Mouse (Mus musculus) brain, adult 2 months (tissue): Measurements from ENCODE around the gene Iqsec1.

Experiments used
- DNase-seq: peaks from one replicate; pipeline ENCODE4 v3.0.0; 2011; ENCODE audit warnings: low read depth, low spot score

Iqsec1 gene

DNA sequence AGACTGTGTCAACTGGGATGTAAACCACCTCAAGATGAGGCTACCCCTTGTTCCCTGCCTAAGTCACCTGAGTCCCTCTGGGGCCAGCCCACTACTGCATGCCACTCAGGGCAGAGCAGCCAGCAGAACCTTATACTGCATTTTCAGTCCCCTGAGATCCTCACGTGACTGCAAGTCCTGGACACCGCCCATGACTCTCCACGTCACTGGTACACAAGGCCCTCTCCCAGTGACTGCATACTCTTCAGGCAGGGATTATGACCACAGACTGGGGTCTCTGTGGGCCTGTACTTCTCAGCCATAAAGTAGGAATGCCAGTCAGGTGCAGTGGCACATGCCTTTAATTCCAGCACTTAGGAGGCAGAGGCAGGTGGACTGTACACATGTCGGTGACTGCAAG is 281.3 kb downstream of the Iqsec1 start:
- DNase-seq = no peak

DNA sequence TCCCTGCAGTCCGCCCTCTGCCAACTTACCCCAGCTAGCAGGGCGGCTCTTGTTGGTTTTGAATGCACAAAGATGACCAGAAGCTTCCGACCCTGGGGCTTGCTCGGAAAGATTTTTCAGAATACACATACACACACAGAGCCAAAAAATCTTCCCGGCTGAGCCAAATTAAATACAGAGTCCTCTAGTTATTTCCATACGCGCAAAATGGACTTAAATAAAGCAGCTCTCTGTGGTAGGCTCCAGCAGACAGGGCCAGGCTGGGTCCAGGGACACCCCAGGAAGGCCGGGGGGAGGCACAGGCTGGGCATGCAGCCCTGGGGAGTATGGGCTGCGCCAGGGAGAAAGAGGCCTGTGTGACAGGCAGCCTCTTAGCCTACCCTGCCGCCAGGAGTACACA is 282.0 kb downstream of the Iqsec1 start:
- peak; percentile 69 for DNase-seq

DNA sequence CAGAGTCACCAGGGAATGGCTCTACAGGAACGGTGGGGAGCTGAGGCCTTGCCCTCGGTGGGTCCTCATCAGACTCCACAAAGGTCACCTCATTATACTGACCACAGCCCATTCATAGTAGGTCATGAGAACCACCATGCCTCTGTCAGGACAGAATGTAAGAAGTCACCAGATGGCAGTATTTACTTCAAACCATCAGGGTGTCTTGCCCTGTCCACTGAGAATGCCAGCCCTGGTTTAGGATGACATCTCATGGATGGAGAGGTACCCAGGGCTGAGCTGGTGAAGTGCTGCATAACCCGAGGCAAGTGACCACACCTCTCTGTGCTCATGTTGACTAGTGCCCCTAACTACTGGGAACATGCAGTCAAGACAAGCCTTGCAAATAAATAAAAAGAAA is 282.7 kb downstream of the Iqsec1 start:
- peak; percentile 75 for DNase-seq

DNA sequence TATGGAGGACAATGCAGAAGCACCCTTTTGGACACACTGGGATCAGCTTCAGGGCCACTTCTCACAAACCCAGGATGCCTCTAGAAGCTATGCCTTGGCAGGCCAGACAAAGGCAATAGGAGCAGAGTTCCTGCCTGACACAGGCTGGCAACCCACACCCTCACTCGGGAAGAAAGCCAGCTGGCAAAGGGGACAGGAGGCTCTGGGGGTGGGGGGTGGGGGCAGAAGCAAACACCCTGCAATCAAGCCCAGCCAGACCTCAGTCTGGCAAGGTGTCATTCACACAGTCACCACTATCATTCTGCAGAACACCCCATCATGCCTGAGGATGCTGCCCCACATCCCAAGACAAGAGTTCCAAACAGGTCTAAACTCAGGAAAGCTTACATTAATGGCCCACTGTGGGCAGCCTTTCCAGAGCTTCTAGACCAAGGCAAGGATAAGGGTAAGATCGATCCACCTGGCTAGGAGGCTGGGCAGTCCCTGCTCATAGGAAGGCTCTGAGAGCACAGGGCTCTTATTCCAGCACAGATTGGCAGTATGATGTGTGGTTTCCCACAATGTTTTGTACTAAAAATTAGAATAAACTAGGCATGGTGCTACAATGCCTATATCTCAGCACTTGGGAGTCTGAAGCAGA is 283.7 kb downstream of the Iqsec1 start:
- DNase-seq = peak; percentile 92

DNA sequence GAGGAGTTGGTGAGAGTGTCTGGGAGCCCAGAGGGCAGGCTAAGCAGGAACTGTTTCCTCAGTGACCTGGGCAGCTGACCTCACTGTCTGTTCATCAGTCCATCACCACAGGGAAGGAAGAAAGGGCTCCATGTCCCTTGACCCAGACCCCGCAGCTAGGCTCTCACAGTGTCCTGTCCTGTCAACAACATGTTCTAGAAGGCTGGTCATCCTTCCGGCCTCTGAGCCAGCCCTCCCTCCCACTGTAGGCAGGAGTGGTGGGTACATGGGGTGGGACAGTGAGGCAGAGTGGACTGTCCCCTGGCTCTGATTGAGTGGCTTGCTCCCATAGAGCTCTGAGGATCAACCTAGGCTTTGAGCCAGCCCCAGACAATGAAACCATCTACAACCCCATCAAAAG is 284.7 kb downstream of the Iqsec1 start:
- DNase-seq = peak; percentile 85

DNA sequence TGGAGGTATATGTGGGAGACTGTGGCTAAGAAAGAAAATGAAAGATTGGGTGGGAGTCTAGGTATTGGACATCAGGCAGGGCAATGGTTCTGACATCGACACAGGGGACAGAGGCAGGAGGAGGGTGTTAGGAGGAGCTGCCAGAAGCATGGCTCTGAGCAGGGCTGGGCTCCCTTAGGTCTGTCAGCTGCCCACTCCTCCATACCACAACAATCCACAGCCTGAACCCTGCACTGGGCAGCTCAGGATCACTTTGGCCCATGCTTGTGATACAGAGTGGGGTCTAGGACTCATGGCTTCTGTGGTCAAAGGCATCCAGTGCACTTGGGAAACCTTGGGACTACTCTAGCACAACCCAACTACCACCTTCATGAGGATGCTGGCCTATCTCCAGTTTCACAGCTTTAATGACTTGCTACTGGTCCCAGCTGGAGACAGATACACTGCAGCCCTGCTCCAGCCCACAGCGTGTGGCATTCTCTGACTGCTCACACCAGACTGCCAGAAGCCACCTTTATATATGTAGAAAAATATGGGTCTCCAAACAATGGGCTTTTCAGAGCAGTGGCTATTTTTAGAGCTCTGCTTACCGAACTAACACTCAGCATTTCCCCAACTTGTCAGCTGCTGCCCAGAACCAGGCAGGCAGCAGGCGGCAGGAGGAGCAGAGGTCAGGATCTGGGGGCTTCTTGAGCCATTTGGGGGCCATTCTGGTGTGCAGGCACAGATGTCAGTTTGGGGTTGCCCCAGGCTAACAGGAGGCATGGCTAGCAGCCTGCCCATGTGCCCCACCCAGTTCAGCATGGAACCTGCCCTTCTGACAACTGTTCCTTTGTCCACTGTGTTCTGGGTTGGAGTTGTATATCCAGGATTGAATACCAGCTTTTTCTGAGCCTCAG is 285.4 kb downstream of the Iqsec1 start:
- DNase-seq = peak; percentile 76

DNA sequence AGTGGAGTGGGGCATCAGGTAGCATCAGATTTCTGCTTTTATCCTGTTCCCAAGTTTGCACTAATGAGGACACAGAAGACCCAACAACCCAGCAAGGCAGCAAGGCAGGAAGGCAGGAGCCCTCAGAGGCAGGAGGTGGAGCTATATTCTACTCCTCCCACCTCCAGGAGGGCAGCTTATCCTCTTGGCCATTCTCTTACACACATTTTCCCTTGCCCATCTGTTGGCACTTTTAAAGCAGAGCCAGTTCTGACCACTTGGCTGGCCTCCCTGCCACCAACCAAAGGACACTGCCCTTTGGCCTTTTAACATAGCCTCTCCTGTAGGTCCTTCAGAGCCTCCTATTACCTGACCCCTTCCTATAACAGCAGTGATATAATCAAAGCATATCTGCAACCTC is 286.3 kb downstream of the Iqsec1 start:
- DNase-seq = peak; percentile 76

DNA sequence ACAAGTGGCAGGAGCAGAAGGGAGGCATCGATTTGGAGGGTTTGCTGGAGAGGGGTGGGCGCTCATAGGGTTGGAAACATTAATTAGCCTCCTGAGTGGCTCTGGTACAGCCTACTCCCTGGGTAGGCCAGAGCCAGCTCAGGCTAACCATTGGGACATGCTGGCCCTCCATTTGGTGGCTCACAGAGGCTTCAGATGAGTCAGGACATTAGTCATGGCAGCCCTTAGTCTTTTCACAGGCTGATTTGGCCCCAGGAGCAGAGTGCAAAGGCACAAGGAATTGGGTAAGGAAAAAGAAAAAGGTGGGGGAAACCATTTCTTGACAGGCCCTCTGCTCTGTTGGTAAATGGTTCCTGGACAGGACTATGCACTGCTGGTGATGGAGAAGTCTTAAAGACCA is 287.1 kb downstream of the Iqsec1 start:
- DNase-seq = peak; percentile 38

DNA sequence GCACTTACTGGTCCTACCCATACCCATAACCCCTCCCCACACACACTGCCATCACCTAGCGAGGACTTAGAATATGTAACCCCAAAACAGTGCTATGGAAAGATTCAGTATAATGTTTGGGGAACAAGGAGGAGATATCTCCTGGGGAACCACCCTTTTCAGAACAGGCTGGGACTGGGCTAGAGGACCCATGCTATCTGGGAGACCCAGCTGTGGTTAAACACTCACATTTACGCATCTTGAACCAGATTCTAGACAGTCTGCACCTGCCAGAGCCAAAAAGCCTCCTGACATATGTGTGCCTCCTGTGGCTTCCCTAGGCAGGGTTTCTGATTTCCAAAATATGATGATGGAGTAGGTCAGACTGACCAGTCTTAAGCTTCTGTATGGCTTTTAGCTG is 287.7 kb downstream of the Iqsec1 start:
- no peak for DNase-seq

DNA sequence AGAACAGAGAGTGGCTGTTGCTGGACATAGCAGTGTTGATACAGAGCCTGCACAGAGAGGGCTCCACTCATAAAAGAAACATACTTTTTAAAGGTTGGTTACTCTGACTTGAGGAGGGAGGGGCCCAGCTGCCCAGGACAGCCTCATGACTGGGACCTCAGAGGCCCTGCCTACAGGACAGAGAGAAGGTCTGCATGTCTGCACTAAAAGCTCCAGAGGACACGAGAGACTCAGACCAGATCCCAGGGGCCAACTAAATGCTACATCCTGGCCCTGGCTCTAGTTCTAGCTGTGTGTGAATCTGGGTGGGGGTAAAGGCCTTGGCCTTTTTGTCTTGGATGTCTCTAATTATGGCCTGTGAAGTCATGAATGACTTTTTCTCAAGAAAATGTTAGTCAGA is 288.4 kb downstream of the Iqsec1 start:
- peak; percentile 37 for DNase-seq

DNA sequence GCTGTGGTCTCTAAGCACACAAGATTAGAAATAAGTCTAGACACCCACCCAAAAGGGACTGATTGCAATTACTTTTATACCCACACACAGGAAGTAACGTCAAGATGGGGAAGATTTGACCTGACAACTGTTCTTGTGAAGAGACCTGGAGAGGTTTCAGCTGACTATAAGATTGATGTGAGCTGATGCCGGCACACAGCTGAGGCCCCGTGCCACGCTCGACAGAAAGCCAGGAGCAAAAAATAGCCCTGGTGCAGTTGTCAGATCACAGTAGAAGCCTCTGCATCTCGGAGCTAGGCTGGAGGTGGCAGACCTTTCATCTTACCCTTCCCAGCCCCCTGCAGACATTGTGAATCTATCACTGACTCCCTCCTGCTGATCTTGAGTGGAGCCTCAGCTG is 289.6 kb downstream of the Iqsec1 start:
- DNase-seq = peak; percentile 56

DNA sequence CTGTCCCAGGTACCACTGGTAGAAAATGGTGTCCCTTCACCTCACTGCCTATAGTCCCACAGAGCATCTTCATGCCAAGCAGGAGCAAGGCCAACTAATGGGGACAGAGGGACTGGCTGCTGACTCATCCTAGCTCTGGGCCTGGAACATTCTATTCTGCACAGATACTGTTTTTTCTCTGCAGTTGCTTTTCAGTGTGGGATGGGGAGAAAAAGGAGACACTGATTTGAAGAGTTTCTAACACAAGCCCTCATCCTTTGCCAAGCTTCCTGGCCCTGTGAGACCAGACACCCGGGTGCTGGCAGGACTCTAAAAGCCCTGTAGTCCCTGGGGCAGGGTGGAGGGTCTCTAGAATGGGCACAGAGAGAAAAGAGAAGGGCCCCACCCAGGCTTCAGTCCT is 292.7 kb downstream of the Iqsec1 start:
- peak; percentile 89 for DNase-seq

DNA sequence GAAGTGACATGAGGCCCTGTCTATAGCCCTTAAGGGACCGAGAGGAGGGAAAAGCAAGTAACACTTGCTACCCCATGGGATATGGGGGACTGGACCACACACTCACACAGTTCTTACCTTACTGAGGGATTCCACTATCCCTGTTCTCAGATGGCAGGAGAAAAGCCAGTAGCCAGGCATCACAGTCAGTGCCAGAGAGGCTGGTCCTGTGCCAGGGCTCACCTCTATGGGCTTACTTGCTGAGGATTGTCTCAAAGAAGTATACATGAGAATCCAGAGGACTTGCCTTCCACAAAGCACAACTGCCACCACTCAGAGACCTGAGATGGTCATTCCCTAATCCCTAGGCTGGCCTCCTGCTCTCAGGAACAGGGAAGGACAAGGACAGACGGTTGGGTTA is 296.1 kb downstream of the Iqsec1 start:
- peak; percentile 58 for DNase-seq

DNA sequence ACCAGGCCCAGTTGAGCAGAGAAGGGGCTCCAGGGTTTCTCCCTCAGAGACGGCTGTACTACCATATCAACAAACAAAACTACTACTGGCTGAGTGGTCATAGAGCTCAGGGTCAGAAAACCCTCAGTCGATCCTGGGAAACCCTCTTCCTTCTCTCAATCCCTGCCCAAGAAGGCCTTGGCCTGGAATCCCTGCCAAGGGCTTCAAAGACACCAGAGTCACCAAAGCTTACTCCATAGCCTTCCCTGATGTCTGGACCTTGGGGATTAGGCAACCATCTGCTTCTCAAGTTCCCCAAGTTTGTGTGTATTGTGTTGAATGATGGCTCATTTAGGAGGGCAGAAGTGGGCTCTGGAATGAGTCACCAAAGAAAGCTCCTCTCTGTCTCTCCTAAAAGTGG is 296.6 kb downstream of the Iqsec1 start:
- DNase-seq = no peak

DNA sequence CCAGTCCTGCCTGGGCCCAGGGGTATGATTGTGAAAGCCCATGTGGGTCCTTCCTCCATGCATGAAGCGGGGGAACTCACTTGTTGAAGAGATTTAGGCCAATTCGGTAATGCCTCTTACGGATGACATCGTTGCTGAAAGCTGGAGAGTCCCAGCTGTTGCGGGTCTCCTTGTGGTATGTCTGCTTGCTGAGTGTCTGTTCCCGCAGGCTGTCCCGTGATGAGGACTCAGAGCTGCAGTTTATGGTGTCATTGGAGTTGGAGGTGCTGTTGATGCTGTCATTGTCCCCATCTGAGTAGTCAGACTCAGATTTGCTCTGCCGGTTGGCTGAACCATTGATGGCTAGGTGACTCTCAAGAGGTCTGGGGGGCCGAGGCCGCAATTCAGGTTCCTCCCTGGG is 299.0 kb downstream of the Iqsec1 start:
- DNase-seq = no peak

DNA sequence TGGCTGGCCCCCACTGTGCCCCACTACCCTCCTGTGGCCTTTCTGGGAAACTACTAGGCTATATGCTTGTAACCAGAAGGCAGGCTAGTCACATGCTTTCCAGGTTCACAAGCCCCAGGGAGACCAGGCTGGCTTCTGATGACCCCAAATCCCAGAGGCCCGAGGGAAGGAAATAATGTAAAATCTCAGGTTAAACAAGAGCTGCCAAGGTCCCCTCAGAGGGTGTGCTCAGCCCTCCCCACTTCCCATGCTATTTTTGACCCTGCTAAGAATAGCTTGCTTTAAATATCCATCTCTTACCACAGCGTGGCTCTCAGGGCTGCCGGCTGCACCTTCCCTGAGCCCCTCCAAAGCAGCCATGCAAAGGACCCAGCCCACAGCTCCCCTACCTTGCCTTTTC is 299.7 kb downstream of the Iqsec1 start:
- DNase-seq = peak; percentile 64

DNA sequence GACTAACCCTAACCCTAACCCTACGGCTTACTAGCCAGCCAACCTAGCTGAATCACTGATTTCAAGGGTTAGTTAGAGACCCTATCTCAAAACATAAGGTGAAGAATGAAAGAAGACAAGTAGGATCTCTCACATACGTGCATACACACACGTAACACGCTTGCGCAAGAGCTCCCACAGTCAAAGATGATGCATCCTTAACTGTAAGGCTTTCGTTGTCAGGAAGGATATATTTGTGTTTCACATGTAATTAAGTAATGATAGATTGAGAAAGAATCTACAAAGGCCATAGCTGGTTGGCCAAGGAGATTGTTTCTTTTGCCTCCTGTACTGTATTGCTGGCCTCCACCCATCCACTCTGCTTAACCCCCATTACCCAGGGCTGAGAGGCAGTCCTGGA is 300.5 kb downstream of the Iqsec1 start:
- no peak for DNase-seq

DNA sequence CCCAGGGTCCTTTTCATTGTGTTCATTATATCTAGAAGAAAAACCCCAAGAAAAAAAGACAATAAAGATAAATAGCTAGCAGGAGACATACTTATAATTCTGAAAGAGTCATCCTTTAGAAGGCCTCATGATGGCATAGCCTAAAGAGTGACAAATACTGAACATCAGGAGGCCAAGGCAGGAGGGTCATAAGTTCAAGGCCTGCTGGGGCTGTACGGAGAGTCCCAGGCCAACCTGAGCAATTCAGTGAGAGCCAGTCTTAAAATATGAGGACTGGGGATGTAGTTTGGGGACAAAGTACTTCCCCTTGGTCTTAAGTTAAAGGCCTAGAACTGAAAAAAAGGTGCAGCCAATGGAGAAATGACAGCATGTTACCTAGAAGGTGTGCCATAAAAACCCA is 301.7 kb downstream of the Iqsec1 start:
- no peak for DNase-seq

DNA sequence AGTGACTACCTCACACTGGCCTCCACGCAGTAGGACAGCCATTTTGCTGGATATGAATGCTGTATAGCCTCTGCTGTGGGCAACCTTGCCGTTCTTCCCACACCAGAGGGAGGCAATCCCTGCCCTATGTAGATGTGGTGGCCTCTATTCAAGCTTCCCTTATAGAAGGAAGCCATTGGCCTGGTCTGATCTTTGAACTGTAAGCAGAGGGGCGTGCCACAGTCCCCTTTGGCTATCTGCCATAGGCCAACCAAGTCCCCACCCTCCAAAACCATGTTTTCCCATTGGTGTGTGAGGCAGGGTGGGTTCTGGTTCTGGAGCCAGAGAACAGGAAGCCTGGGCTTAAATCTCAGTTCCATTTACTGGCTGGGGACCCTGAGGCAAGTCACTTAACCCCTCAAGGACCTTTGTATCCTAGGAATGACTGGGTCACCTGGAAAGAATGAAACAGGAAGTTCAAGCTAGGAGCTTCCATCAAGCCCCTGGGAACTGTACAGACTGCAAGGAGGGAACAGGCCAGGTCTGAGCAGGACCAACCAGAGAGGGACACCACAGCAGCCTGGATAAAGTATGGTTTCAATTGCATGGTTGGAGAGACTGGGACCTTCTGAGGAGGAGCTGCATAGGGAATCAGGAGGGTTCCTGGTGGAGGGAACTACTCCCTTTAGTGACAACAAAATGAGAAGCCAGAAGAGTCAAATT is 304.5 kb downstream of the Iqsec1 start:
- DNase-seq = no peak

DNA sequence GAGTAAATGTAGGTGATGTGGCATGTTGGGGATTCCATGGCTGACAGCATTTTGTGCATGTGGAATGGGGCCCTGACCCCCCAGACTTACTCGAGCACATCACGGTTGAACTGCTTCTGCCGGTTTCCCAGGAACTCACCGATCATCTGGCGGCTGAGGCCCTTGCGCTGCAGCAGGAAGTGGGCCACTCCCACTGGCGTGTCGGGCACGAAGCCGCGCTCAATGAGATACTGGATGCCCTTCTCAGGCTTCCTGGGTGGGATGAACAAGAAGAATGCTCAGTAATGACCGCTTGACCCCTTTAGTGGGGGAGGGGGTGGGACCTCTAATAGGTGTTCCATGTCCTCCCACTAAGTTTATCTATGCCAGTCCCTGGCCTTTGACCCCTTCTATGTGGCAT is 308.1 kb downstream of the Iqsec1 start:
- no peak for DNase-seq

DNA sequence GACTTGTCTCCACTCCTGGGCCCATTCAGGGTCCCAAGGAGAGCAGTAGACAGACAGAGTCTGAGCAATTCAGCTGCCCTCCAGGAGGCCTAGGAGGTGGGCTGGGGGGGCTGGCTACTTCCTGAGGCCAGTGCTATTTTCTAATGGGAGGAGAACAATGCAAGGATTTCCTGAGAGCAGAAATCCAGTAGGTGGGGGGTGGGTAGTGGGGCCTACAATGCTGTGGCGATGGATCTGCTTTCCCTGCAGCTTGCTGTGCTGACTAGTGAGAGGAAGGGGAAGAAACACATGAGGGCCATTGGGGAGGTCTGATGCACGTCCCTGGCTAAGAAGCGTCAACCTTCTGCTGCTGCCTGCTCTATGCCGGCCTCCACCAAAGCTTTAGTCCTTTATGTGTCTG is 309.7 kb downstream of the Iqsec1 start:
- DNase-seq = no peak

DNA sequence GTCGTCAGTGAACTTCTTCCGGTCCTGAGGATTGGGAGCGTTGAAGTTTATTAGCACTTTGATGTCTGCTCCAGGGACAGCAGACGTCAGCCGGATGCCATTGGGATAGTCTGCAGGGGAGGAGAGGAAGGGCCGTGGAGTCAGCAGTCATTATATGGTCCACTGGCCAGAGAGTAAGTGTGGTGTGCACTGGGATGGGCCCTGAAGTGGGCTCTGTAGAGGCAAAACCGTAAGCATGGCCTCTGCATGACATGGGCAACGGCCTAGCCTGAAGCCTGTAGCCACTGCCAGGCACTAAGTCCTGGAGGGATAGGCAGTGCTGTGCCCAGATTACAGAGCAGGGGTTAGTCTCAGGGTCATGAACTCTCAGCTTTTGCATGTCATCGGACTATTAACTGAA is 319.8 kb downstream of the Iqsec1 start:
- DNase-seq = no peak

DNA sequence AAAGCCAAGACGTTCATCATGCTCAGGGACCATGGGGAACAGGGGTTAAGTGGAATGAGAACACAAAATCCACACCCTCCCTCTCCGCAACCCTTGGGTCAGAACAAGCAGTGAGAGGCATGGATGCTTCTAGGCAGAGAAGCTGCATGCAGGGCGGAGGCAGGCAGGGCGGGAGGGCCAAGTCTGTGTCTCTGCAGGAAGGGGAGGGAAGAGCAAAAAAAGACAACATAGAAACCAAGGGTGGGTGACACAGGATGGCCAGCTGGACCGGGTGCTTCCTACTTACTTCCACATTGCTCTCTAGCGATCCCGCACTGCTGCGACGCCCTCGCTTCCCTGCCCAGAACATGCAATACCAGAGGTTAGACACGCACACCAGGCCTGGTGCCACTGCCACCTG is 324.7 kb downstream of the Iqsec1 start:
- DNase-seq = no peak
